Mouse (Mus musculus) left cerebral cortex, adult 9 months (tissue): ENCODE measurements around the gene Chn2.

Source experiments
- DNase-seq, 2 experiments: peaks; one replicate each; pipeline ENCODE4 v3.0.0; 2022; ENCODE audit warnings: low spot score in 2 of 2

The Chn2 gene

DNA sequence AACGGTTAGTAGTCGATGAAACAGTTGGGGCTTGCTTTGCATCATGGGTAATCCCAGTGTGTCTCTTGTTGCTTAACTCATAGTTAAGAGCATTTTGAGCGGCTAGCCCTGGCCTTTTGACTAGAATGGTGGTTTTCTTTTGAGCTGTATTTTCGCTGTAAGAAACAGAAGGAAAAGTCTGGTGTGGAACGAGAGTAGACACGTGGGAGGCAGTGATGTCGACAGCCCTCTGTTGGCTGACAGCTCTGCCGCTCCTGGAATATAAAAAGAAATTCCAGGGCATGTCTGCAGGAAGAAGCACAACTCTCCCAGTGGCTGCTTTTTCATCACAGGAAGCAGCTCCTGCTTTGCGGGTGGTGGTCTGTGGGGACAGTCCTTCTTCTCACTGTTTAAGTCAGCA lies 202.9 kb downstream of the Chn2 start:
- peak in 1 of 2 experiments; percentile 75 for DNase-seq

- DNase-seq = no peak
Observed at GRCm38 (mm10) chr6:54248354-54249252, 209.2 kb downstream of the Chn2 start.

- no peak for DNase-seq
Observed at GRCm38 (mm10) chr6:54251401-54252191, 212.2 kb downstream of the Chn2 start.

DNA sequence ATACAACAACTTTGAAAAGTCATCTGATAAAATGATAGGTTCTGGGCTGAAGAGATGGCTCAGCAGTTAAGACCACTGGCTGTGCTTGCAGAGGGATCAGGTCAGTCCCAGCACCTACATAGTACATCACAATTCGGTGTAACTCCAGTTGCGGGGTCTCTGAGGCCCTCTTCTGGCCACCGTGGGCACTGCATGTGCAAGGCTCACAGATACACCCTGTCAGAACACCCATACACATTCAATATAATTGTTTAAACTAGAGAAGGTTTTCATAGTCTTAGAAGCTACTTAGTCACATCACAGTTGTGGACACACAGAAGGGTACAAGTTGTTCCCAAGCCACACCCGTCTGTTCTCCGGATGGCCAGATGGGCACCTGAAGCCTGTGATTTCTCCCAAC lies 213.9 kb downstream of the Chn2 start:
- peak in 1 of 2 experiments; percentile 62 for DNase-seq

GRCm38 (mm10) chr6:54253881-54254280 lies 214.5 kb downstream of the Chn2 start:
- peak in 1 of 2 experiments; percentile 38 for DNase-seq

GRCm38 (mm10) chr6:54254759-54255158 lies 215.4 kb downstream of the Chn2 start:
- DNase-seq = peak in 1 of 2 experiments; percentile 56

- no peak for DNase-seq
Observed at GRCm38 (mm10) chr6:54255321-54255720, 216.0 kb downstream of the Chn2 start.

- DNase-seq = no peak
Observed at GRCm38 (mm10) chr6:54256397-54256796, 217.0 kb downstream of the Chn2 start.

DNA sequence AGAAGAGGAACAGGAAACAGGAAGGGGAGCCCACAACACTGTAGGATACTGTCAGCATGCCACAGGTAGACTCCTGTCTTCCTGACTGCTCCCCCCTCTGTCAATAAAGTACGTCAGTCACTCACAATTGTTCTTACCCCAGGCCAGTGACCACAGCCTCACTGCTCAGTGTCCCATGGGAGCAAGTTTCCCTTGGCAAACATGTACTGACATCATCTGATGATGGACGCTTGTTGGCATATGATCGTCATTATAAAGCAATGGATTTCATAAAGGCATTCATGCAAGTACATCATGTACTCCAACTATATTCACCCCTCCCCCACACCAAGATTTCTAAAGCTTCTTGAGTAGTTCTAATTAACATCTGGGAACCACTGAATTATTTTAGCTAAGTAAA lies 218.2 kb downstream of the Chn2 start:
- DNase-seq = no peak

DNA sequence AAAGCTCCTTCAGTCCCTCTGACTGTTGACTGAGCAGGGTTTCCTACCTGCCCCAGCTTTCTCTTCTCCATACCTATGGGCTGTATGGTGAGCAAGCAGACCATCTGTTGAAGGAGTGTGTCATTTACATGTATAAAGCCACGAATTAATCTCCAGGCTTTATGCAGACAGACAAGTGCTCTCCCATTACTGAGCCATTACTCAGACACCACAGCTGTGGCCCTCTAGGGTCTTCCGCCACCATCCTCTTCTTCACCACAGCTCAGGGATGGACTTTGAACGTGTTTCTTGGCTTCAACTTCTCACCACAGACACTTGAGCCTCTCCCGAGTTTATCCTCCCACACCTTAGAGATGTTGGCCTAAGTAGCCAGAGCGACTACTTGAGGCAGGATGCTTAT lies 219.1 kb downstream of the Chn2 start:
- no peak for DNase-seq

DNA sequence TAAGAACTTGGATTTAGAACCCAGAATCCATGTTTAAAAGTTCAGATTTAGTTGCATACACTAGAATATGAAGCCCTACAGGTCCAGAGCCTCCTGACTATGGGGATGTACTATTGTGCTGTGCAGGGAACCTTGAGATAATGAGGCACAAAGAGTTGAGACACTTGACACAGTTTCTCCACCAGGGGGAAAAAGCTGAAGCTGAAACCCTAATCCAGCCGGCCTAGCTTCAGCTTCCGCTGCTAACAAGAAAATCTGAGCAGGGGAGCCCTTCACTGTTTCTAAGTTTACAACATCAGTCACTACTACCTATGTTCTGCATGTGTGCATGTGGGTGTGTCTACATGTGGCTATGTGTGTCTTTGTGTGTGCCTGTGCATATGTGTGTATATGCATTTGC lies 223.4 kb downstream of the Chn2 start:
- DNase-seq = no peak

DNA sequence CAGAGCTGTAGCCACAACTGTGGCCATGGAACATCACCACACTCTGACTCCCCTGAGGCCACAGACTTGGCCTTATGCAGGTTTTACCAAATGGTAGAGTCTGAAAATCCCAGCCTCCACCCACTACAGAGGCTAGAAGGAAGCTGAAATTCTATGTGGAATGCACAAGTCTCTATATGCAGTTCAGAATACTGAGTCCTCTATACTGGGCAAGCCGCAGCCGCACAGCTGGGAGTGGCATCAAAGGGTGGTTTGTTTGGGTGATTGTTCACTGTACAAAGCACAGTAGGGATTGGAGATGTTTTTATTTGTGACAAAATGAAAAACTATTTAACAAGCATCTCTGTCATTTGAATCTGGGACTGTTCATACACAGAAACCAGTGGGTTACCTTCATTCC lies 224.5 kb downstream of the Chn2 start:
- no peak for DNase-seq

GRCm38 (mm10) chr6:54264537-54264936 lies 225.2 kb downstream of the Chn2 start:
- no peak for DNase-seq

- DNase-seq = no peak
Observed at GRCm38 (mm10) chr6:54265384-54265783, 226.0 kb downstream of the Chn2 start.

GRCm38 (mm10) chr6:54272556-54273378 lies 233.4 kb downstream of the Chn2 start:
- no peak for DNase-seq

DNA sequence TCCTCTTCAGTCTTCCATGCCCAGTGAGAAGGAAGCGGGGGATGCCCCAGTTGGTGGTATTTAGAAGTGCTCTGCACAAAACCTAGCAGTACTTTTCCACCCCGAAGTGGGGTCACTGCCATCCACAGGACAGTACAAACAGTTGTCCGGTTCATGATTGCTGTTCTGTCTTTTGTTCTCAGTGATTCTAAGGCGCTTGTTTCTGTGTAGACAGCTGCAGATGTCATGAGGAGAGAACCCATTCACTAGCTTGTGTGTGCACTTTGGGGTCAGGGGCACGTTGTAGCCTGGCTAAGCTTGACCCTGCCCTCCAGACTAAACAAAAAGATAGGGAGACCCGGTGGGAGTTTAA lies 234.0 kb downstream of the Chn2 start:
- no peak for DNase-seq

DNA sequence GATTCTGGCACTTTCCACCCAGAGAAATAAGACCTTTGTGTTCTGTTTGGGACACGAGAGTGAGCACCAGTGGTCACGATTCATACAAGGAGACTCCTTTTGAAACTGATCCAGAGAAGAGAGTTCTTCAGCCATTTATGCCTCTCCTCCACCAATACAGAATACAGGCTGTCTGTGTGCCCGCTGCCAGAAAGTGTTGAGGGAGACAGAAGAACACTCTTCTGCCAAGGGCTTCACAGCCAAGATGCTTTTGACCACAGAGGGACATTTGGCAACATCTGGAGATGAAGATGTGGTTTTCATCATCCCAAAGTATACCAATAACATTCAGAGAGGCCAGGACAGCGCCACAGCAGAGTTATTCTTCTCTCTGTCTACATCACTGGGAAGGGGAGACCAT lies 237.9 kb downstream of the Chn2 start:
- DNase-seq = no peak

- DNase-seq = no peak
Observed at GRCm38 (mm10) chr6:54277828-54278227, 238.5 kb downstream of the Chn2 start.

GRCm38 (mm10) chr6:54278613-54279012 lies 239.3 kb downstream of the Chn2 start:
- DNase-seq = no peak

- DNase-seq = no peak
Observed at GRCm38 (mm10) chr6:54279391-54279790, 240.0 kb downstream of the Chn2 start.

DNA sequence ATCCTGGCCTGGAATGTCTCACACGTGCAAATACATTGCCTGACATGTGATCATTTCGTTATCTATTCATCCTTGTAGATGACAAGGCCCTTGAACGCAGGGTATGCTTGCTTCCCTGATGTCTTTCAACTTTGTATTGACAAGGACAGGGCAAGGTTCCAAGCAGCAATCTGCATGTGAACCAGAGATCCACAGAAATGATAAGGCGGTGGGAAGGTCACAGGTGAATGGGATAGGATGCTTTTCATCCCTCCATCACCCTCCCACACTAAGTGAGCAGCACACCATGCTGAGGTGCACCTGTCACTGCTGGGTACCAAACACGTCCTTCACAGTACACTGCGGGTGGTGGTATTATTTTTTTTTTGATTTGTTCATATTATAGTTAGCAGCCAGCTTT lies 240.9 kb downstream of the Chn2 start:
- no peak for DNase-seq

GRCm38 (mm10) chr6:54283299-54283698 lies 243.9 kb downstream of the Chn2 start:
- DNase-seq = no peak
